Mouse (Mus musculus) forebrain, embryonic 10.5 days (tissue): ENCODE measurements around the gene Kmt2a. TPM values are rescaled to one million over a fixed set of nuclear protein-coding genes. Genes with fewer than 3 reads are reported as not detected.

Experiments
- DNase-seq: peaks from one replicate; pipeline ENCODE4 v3.0.0-alpha.2; 2017; ENCODE audit warnings: low spot score; ENCODE audit errors: extremely low spot score
- H3K27ac ChIP-seq: fragments of 300-500 bp; sonication (generic); 2 replicates; pipeline ENCODE4 v1.5.1; 2016; ENCODE audit warnings: mild to moderate bottlenecking
- H3K27me3 ChIP-seq: fragments of 300-500 bp; sonication (generic); 2 replicates; pipeline ENCODE4 v1.6.1; 2016; ENCODE audit warnings: mild to moderate bottlenecking; ENCODE audit not compliant: poor library complexity, severe bottlenecking
- H3K36me3 ChIP-seq: fragments of 300-500 bp; sonication (generic); replicated peaks from 2 replicates; pipeline ENCODE4 v1.6.1; 2016; ENCODE audit warnings: mild to moderate bottlenecking, moderate library complexity
- H3K4me1 ChIP-seq: fragments of 300-500 bp; sonication (generic); 2 replicates; pipeline ENCODE4 v1.6.1; 2016
- H3K4me3 ChIP-seq: fragments of 300-500 bp; sonication (generic); 2 replicates; pipeline ENCODE4 v1.5.1; 2016; ENCODE audit warnings: mild to moderate bottlenecking, moderate library complexity
- H3K9me3 ChIP-seq: fragments of 300-500 bp; sonication (generic); 2 replicates; pipeline ENCODE4 v1.6.1; 2016; ENCODE audit warnings: mild to moderate bottlenecking, moderate library complexity
- WGBS: fragments of 180-500 bp; shearing (Covaris S2); methylation state at CpG from one replicate; pipeline ENCODE4 v1.1.7; 2016; 5-methylcytosine and 5-hydroxymethylcytosine counted together
- polyA plus RNA-seq: library from polyadenylated mRNA; unstranded; fragments of >200 nt; fragmentation: Nextera tagmentation; extraction: Ambion mirVana; gene quantifications from 2 replicates; pipeline ENCODE4 v1.2.1, GENCODE M21; 2016

Gene Kmt2a
- polyA plus RNA-seq, 1 experiment from 2014 or later, result 10.3 TPM

DNA sequence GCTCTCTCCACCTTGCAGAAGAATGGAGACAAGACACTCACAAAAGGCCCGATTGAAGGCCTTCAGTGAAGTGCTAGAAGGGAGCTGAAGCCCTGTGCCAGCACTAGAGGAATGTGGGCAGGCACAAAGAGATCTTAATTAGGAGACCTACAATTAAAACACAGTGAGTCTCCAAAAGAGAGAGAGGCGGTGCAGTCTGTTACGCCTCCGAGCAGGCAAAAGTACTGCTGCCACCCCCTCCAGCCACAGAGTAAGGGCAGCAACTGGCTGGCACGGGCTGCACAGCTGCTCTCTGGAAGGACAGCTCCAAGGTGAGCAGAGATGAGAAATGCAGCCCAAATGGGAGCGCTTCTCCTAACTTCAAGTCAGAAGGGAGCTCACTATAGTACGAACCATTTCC, 5.6 kb downstream of the Kmt2a start:
- Histone ChIP-seq H3K27me3 (no peaks in the 10 kb centered on the region), H3K4me3 (peak overlapping the region; percentile 11; the same call in 1 of the 2 replicates), H3K27ac (no peak overlapping the region), H3K36me3 (peaks cover 45% of the 10 kb centered on the region), H3K9me3 (no peaks in the 10 kb centered on the region), H3K4me1 (peaks cover 74% of the 10 kb centered on the region)
- no peak for DNase-seq
- 43% methylated on average over 7 of the region's 7 CpGs for WGBS

DNA sequence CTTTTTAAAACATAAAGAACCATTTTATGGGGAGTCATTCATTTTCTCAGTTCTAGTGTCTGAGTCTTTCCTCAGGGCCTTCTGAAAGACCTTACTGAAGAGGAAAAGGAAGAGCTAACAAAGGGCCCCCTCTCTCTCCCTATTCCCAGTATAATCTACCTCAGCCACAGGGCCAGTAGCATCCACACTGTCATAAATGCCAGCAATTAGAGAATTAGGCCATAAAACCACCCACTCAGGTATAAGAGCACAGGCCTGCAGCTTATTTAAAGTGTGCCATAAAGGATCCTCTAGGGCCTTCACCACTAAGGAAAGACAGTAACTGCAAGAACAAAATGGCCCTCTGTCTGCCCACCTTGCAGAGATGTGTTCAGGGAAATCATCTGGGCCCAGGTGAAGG, 6.9 kb downstream of the Kmt2a start:
- Histone ChIP-seq H3K4me3 (no peak overlapping the region), H3K36me3 (peaks cover 56% of the 10 kb centered on the region), H3K4me1 (peaks cover 61% of the 10 kb centered on the region), H3K27me3 (no peaks in the 10 kb centered on the region), H3K9me3 (no peaks in the 10 kb centered on the region), H3K27ac (no peak overlapping the region)
- DNase-seq, result no peak

DNA sequence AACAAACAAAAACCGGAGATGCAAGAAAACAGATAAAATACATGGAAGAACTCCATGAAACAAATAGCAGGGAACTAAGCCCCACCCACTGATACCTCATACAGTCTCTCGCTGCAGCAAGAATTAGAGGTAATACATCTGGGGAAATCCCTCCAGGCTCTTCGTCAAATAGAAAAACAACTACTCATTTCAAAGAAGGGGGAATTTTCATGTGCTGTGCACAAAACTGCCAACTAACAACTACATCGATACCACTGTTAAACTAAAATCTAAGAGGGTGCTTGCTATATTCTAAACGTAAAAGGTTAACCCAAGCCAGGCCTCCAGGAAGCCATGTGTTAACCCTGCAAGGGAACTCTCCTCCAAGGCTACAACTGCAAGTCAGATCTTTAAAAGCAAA, 7.4 kb downstream of the Kmt2a start:
- Histone ChIP-seq H3K27ac (no peak overlapping the region), H3K36me3 (peaks cover 57% of the 10 kb centered on the region), H3K4me3 (no peak overlapping the region), H3K27me3 (no peaks in the 10 kb centered on the region), H3K4me1 (peaks cover 56% of the 10 kb centered on the region), H3K9me3 (no peaks in the 10 kb centered on the region)
- WGBS, result 86% methylated on average over 5 of the region's 5 CpGs
- no peak for DNase-seq

DNA sequence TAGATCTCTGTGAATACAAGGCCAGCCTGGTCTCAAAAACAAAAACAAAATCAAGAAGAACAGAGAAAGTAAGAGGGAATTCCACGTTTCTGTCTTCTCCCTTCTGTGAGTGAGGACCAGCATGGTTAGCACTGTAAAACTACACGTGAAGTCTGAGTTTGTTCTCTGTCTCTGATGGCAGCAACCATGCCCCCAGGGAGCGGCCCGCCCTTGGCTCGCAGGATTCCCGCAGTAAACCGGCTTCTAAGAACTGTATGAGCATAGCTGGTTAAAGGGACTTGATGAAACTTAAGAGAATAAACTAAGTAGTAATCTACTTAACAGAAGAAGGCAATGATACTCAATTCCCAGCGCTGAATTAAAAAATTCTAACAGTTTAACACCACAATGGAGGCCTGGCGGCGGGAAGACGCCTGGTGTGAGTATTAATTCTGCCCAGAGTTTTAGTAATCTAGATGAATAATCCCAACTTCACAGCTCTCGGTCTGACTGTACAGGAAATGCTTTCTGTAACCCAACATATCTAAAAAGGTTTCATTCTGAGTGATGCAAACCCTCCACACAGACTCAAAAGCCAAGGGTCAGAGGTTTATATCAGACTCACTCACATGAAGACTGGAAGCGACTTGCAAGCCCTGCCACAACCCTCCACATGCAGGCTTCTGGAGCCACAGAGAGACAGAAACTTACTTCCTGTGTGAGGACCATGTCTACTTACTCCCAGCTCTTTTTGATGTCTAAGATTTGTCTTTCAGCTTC, 12.6 kb downstream of the Kmt2a start:
- WGBS, result 90% methylated on average over 13 of the region's 13 CpGs
- Histone ChIP-seq H3K27me3 (no peaks in the 10 kb centered on the region), H3K4me3 (no peak overlapping the region), H3K36me3 (peaks cover 77% of the 10 kb centered on the region), H3K27ac (no peak overlapping the region), H3K9me3 (no peaks in the 10 kb centered on the region), H3K4me1 (peaks cover 24% of the 10 kb centered on the region; the same call in 1 of the 2 replicates)
- no peak for DNase-seq

DNA sequence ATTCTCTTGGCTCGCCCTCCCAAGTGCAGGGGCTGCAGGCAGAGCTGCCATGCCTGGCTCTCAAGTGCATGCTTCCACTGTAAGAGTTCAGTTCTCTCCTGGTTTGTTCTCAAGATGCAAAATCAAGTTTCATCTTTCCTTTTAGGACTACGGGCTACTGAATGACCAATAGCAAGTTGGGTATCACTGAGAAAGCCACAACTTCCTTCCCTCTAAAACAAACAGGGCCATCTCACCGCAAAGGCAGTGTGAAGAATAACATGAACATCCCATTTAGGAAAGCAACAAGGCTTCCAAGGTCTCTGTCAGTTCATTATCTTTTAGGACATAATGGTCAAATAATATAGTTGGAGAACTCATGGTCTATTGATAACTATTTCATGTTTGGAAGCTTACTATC, 13.4 kb downstream of the Kmt2a start:
- no peak overlapping the region for H3K4me3 ChIP-seq
- H3K4me1 ChIP-seq, result peaks cover 17% of the 10 kb centered on the region; the same call in 1 of the 2 replicates
- no peaks in the 10 kb centered on the region for H3K9me3 ChIP-seq
- H3K27ac ChIP-seq, result no peak overlapping the region
- no peaks in the 10 kb centered on the region for H3K27me3 ChIP-seq
- peaks cover 84% of the 10 kb centered on the region for H3K36me3 ChIP-seq
- DNase-seq, result no peak
- WGBS, result 92% methylated on average over 3 of the region's 3 CpGs

DNA sequence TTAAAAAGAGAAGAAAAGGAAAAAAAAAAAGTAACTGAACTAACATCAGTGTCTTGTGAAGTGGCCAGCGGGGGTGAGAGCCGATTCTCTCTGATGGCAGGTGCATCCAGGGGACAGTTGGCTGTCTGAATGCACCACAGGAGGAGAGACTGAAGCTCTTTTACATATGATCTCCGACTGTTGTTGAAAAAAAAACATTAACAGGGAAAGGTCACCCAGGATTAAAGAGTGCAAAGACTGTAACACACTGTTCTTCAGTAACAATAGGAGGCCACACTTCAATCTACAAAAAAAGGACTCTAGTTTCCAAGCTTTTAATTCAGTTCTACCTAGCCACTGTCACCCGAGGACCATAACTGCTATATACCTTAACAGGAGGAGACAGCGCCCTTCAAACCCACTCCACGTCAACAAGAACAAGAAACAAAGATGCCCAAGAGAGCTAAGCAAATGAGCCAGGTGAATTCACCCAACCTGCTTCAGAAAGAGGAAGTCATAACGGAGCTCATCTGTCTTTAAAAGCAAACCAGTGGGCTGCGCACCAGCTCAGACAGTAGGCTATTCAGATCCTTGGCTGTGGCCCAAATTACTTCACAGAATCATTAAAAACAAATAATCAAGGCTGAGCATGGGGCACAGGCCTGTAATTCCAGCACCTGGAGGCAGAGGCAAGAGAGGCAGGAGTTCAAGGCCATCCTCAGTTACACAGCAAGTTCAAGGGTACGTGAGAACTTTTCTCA, 14.4 kb downstream of the Kmt2a start:
- Histone ChIP-seq H3K4me3 (no peak overlapping the region), H3K9me3 (no peaks in the 10 kb centered on the region), H3K4me1 (peaks cover 17% of the 10 kb centered on the region; the same call in 1 of the 2 replicates), H3K36me3 (peaks cover 89% of the 10 kb centered on the region), H3K27ac (no peak overlapping the region), H3K27me3 (no peaks in the 10 kb centered on the region)
- DNase-seq, result no peak
- 80% methylated on average over 9 of the region's 9 CpGs for WGBS

DNA sequence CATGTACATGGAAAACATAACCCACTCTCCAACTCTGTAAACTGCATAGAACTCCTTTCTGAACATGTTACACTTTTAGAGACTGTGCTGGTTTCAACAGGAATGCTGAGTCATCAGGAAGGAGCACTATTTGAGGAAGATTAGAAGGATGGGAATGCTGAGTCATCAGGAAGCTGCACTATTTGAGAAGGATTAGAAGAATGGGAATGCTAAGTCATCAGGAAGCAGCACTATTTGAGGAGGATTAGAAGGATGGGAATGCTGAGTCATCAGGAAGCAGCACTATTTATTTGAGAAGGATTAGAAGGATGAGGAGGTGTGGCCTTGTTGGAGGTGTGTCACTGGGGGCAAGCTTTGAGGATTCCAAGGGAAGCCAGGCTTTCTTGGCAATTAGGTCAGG, 20.0 kb downstream of the Kmt2a start:
- Histone ChIP-seq H3K36me3 (peaks cover 86% of the 10 kb centered on the region), H3K4me1 (0 out of 2 replicates have a peak, but pooled peaks cover 7% of the 10 kb centered on the region), H3K27me3 (no peaks in the 10 kb centered on the region), H3K9me3 (peaks cover 6% of the 10 kb centered on the region), H3K4me3 (no peak overlapping the region), H3K27ac (no peak overlapping the region)
- no peak for DNase-seq

DNA sequence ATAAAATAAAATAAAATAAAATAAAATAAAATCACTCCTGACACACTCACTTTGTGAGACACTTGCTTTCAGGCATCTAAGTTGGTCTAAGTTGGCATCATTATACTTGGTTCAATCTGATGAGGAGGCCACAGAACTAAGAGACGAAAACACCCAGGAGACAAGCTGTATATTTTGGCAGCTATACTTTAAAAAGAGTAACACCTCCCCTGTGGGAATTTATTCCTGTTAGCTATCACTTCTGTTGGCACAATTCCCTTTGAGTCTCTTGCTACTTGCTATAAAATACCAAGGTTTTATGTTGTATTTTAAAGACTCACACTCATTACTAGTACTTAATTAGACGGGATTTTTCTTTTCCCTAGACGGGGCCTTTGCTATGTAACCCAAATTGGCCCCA, 22.4 kb downstream of the Kmt2a start:
- no peaks in the 10 kb centered on the region for H3K4me1 ChIP-seq
- WGBS, result 92% methylated on average over 3 of the region's 3 CpGs
- H3K9me3 ChIP-seq, result peaks cover 6% of the 10 kb centered on the region
- no peak for DNase-seq
- no peak overlapping the region for H3K4me3 ChIP-seq
- peaks cover 64% of the 10 kb centered on the region for H3K36me3 ChIP-seq
- no peaks in the 10 kb centered on the region for H3K27me3 ChIP-seq
- H3K27ac ChIP-seq, result no peak overlapping the region

DNA sequence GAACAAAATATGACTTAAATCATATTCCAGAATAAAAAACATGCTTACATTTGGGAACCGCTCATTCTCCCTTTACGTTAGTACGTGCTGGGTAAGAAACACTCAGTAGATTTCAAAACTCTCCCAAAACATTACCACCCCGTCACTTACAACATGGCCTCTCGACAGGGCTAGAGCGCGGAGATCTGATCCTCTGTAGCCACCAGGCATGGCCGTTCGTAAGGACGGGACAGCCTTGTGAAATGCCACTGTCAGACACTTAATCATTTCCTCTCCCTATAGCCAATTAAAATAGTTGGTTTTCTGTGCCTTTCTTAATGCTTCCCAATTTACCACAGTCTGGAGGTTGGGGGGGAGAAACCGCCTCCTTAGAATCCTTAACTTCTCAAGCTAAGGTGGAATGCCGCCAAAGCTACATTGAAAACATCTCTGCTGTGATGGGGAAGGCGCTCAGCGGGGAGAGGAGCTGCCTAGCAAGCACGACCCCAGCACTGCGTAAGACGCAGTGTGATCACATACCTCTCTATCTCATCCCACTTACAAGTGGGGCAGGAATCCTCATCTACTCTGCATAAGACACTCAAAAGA, 23.6 kb downstream of the Kmt2a start:
- no peaks in the 10 kb centered on the region for H3K4me1 ChIP-seq
- no peak overlapping the region for H3K4me3 ChIP-seq
- H3K9me3 ChIP-seq, result peaks cover 6% of the 10 kb centered on the region
- H3K27me3 ChIP-seq, result no peaks in the 10 kb centered on the region
- no peak for DNase-seq
- 91% methylated on average over 17 of the region's 17 CpGs for WGBS
- peaks cover 56% of the 10 kb centered on the region for H3K36me3 ChIP-seq
- H3K27ac ChIP-seq, result no peak overlapping the region

DNA sequence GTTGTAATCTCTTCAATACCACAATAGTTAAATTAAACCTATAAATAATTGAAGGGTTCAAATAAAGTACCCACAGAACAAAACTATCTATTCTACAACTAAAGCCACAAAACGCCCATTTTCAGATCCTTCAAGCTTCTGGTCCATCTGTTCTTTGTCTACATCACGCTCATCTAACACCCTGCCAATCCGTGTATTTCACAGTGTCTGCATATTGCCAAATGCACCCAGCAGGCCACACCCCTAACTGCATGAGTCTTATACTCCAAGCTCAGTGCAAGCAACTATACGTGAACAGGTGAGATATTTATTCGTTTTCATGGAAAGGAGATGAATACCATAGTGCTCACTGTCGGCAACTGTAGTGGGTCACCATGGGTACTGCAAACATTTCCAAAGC, 25.9 kb downstream of the Kmt2a start:
- H3K4me1 ChIP-seq, result no peaks in the 10 kb centered on the region
- no peak for DNase-seq
- no peaks in the 10 kb centered on the region for H3K27me3 ChIP-seq
- peaks cover 54% of the 10 kb centered on the region for H3K36me3 ChIP-seq
- H3K27ac ChIP-seq, result no peak overlapping the region
- H3K9me3 ChIP-seq, result no peaks in the 10 kb centered on the region
- no peak overlapping the region for H3K4me3 ChIP-seq
- 94% methylated on average over 6 of the region's 6 CpGs for WGBS

DNA sequence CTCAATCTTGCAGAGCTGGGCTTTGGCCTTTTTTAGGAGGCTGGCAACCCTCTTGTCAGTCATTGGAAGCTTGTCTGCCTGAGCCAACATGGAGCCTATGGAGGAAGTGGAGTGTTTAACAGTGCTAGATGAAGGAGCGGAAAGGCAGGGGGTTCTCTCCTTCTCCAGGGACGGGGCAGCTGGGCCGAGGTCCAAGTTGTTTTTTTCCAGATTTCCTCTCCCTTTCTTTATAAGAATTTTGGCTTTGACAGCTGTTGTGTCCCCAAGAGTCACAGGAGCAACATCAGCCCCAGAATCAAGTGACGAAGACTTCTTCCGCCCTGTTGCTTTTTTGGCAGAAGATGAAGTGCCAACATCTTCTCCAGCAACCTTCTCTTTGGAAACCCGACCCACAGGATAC, 33.6 kb downstream of the Kmt2a start:
- no peaks in the 10 kb centered on the region for H3K9me3 ChIP-seq
- H3K27me3 ChIP-seq, result no peaks in the 10 kb centered on the region
- no peak overlapping the region for H3K27ac ChIP-seq
- no peak overlapping the region for H3K4me3 ChIP-seq
- no peak for DNase-seq
- WGBS, result 90% methylated on average over 6 of the region's 6 CpGs
- H3K36me3 ChIP-seq, result peaks cover 97% of the 10 kb centered on the region
- H3K4me1 ChIP-seq, result no peaks in the 10 kb centered on the region

DNA sequence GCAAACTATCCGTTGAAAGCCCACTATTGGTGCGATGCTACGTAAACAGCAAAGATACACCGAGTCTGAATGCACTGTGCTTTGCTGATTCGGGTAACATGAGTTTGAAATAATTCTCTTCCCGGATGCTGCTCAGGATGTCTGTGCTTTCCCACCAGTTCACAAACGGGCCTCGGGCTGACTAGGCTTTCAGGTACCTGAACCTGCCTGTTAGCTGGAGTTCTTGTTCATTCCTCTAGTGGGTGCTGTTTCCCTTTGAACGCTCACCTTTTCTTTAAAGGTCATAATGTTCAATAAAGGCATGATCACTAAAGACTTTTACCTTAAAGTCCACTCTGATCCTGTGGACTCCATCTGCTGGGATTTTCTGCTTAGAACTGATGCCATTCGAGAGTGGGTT, 39.9 kb downstream of the Kmt2a start:
- H3K27me3 ChIP-seq, result no peaks in the 10 kb centered on the region
- no peaks in the 10 kb centered on the region for H3K9me3 ChIP-seq
- DNase-seq, result no peak
- WGBS, result 94% methylated on average over 10 of the region's 10 CpGs
- no peaks in the 10 kb centered on the region for H3K4me1 ChIP-seq
- H3K27ac ChIP-seq, result no peak overlapping the region
- no peak overlapping the region for H3K4me3 ChIP-seq
- H3K36me3 ChIP-seq, result peaks cover 97% of the 10 kb centered on the region

DNA sequence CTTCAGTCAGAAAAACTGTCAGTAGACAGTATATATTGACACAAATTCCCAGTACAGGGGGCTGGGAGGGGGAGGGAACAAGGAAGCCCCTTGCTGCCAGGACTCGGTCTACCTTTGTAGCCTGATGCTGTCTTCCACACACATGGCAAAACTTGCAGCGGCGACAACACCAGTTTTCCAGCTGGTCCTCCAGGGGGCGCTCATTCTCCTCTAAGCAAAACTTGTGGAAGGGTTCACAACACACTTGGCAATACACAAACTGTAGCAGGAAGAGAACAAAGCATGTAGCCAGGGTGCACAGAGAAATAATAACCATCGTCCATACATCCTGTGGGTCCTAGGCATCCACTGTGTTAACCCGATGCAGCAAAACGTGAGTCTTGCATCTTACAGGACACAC, 44.7 kb downstream of the Kmt2a start:
- Histone ChIP-seq H3K27ac (no peak overlapping the region), H3K27me3 (no peaks in the 10 kb centered on the region), H3K9me3 (no peaks in the 10 kb centered on the region), H3K4me1 (no peaks in the 10 kb centered on the region), H3K36me3 (peaks cover 97% of the 10 kb centered on the region), H3K4me3 (no peak overlapping the region)
- peak; percentile 68 for DNase-seq
- WGBS, result 58% methylated on average over 7 of the region's 7 CpGs
